Mouse (Mus musculus): ENCODE data around the gene Mtmr4. TPM values are rescaled to one million over a fixed set of nuclear protein-coding genes. Genes with fewer than 3 reads are reported as not detected.
A peak's percentile ranks its signal among the peaks of the same experiment; 100 is the strongest.

Gene Mtmr4
- polyA plus RNA-seq, 1 experiment from 2014 or later: 68.8 TPM

GRCm38 (mm10) chr11:87587211-87587874 is 4.6 kb upstream of the Mtmr4 start:
- H3K9me3 ChIP-seq: no peaks in the 10 kb centered on the region
- H3K36me3 ChIP-seq: no peaks in the 10 kb centered on the region
- no peak for DNase-seq (ENCODE audit: low spot score)
- H3K27me3 ChIP-seq (ENCODE audit: insufficient read depth, poor library complexity, severe bottlenecking): no peaks in the 10 kb centered on the region
- H3K4me1 ChIP-seq (replicated peaks): peaks cover 29% of the 10 kb centered on the region
- no peak overlapping the region for H3K4me3 ChIP-seq
- no peak overlapping the region for H3K27ac ChIP-seq
- WGBS: 94% methylated on average over 5 of the region's 5 CpGs

GRCm38 (mm10) chr11:87589605-87590004 is 2.4 kb upstream of the Mtmr4 start:
- Histone ChIP-seq H3K36me3 (0 out of 2 replicates have a peak, but pooled peaks cover 7% of the 10 kb centered on the region), H3K27ac (no peak overlapping the region), H3K4me3 (peak overlapping the region; percentile 81), H3K27me3 (ENCODE audit: insufficient read depth, poor library complexity, severe bottlenecking) (no peaks in the 10 kb centered on the region), H3K9me3 (no peaks in the 10 kb centered on the region), H3K4me1 (replicated peaks) (peaks cover 49% of the 10 kb centered on the region)
- 91% methylated on average over 8 of the region's 8 CpGs for WGBS
- no peak for DNase-seq (ENCODE audit: low spot score)

GRCm38 (mm10) chr11:87590841-87591525 is 979 bp upstream of the Mtmr4 start:
- 0 out of 2 replicates have a peak, but pooled peaks cover 12% of the 10 kb centered on the region for H3K36me3 ChIP-seq
- H3K4me3 ChIP-seq: peak overlapping the region; percentile 81
- peaks cover 63% of the 10 kb centered on the region for H3K4me1 ChIP-seq (replicated peaks)
- no peaks in the 10 kb centered on the region for H3K9me3 ChIP-seq
- 3% methylated on average over 25 of the region's 25 CpGs for WGBS
- peak; percentile 56 for DNase-seq (ENCODE audit: low spot score)
- H3K27me3 ChIP-seq (ENCODE audit: insufficient read depth, poor library complexity, severe bottlenecking): no peaks in the 10 kb centered on the region
- peak overlapping the region; percentile 92 for H3K27ac ChIP-seq

- no peaks in the 10 kb centered on the region for H3K27me3 ChIP-seq (ENCODE audit: insufficient read depth, poor library complexity, severe bottlenecking)
- no peaks in the 10 kb centered on the region for H3K9me3 ChIP-seq
- H3K36me3 ChIP-seq: peaks cover 23% of the 10 kb centered on the region
- H3K27ac ChIP-seq: peak overlapping the region; percentile 92
- H3K4me3 ChIP-seq: peak overlapping the region; percentile 81
- H3K4me1 ChIP-seq (replicated peaks): peaks cover 76% of the 10 kb centered on the region
- WGBS: under 1% methylated on average over 15 of the region's 15 CpGs
- no peak for DNase-seq (ENCODE audit: low spot score)
Measured at GRCm38 (mm10) chr11:87592354-87592695, 363 bp downstream of the Mtmr4 start.

GRCm38 (mm10) chr11:87592713-87593598 is 994 bp downstream of the Mtmr4 start:
- peaks cover 78% of the 10 kb centered on the region for H3K4me1 ChIP-seq (replicated peaks)
- H3K4me3 ChIP-seq: peak overlapping the region; percentile 81
- peak overlapping the region; percentile 92 for H3K27ac ChIP-seq
- H3K27me3 ChIP-seq (ENCODE audit: insufficient read depth, poor library complexity, severe bottlenecking): no peaks in the 10 kb centered on the region
- DNase-seq (ENCODE audit: low spot score): no peak
- no peaks in the 10 kb centered on the region for H3K9me3 ChIP-seq
- 37% methylated on average over 13 of the region's 13 CpGs for WGBS
- peaks cover 29% of the 10 kb centered on the region for H3K36me3 ChIP-seq

- Histone ChIP-seq H3K4me1 (replicated peaks) (peaks cover 58% of the 10 kb centered on the region), H3K27ac (peak overlapping the region; percentile 96), H3K4me3 (peak overlapping the region; percentile 79), H3K27me3 (ENCODE audit: insufficient read depth, poor library complexity, severe bottlenecking) (no peaks in the 10 kb centered on the region), H3K36me3 (peaks cover 54% of the 10 kb centered on the region), H3K9me3 (no peaks in the 10 kb centered on the region)
- 2% methylated on average over 35 of the region's 37 CpGs for WGBS
- peak; percentile 89 for DNase-seq (ENCODE audit: low spot score)
Measured at GRCm38 (mm10) chr11:87595327-87595841, 3.4 kb downstream of the Mtmr4 start.

GRCm38 (mm10) chr11:87595976-87596375 is 4.0 kb downstream of the Mtmr4 start:
- H3K9me3 ChIP-seq: no peaks in the 10 kb centered on the region
- peak overlapping the region; percentile 96 for H3K27ac ChIP-seq
- DNase-seq (ENCODE audit: low spot score): no peak
- no peaks in the 10 kb centered on the region for H3K27me3 ChIP-seq (ENCODE audit: insufficient read depth, poor library complexity, severe bottlenecking)
- peaks cover 60% of the 10 kb centered on the region for H3K36me3 ChIP-seq
- WGBS: 16% methylated on average over 7 of the region's 7 CpGs
- H3K4me3 ChIP-seq: peak overlapping the region; percentile 79
- H3K4me1 ChIP-seq (replicated peaks): peaks cover 52% of the 10 kb centered on the region

GRCm38 (mm10) chr11:87596492-87596891 is 4.5 kb downstream of the Mtmr4 start:
- Histone ChIP-seq H3K4me1 (replicated peaks) (peaks cover 51% of the 10 kb centered on the region), H3K36me3 (peaks cover 65% of the 10 kb centered on the region), H3K27me3 (ENCODE audit: insufficient read depth, poor library complexity, severe bottlenecking) (no peaks in the 10 kb centered on the region), H3K4me3 (peak overlapping the region; percentile 79), H3K27ac (peak overlapping the region; percentile 96), H3K9me3 (no peaks in the 10 kb centered on the region)
- 34% methylated on average over 2 of the region's 2 CpGs for WGBS
- no peak for DNase-seq (ENCODE audit: low spot score)

- DNase-seq (ENCODE audit: low spot score): no peak
- Histone ChIP-seq H3K27me3 (ENCODE audit: insufficient read depth, poor library complexity, severe bottlenecking) (no peaks in the 10 kb centered on the region), H3K9me3 (no peaks in the 10 kb centered on the region), H3K4me1 (replicated peaks) (peaks cover 51% of the 10 kb centered on the region), H3K27ac (peak overlapping the region; percentile 96), H3K4me3 (peak overlapping the region; percentile 79; the same call in 1 of the 2 replicates), H3K36me3 (peaks cover 70% of the 10 kb centered on the region)
Measured at GRCm38 (mm10) chr11:87597061-87597460, 5.1 kb downstream of the Mtmr4 start.

GRCm38 (mm10) chr11:87599395-87600089 is 7.6 kb downstream of the Mtmr4 start:
- DNase-seq (ENCODE audit: low spot score): no peak
- no peak overlapping the region for H3K4me3 ChIP-seq
- no peak overlapping the region for H3K27ac ChIP-seq
- H3K27me3 ChIP-seq (ENCODE audit: insufficient read depth, poor library complexity, severe bottlenecking): no peaks in the 10 kb centered on the region
- peaks cover 89% of the 10 kb centered on the region for H3K36me3 ChIP-seq
- H3K4me1 ChIP-seq (replicated peaks): peaks cover 29% of the 10 kb centered on the region
- H3K9me3 ChIP-seq: no peaks in the 10 kb centered on the region
- WGBS: 92% methylated on average over 13 of the region's 13 CpGs

GRCm38 (mm10) chr11:87600322-87600853 is 8.4 kb downstream of the Mtmr4 start:
- H3K4me1 ChIP-seq (replicated peaks): peaks cover 21% of the 10 kb centered on the region
- no peak overlapping the region for H3K4me3 ChIP-seq
- no peaks in the 10 kb centered on the region for H3K27me3 ChIP-seq (ENCODE audit: insufficient read depth, poor library complexity, severe bottlenecking)
- DNase-seq (ENCODE audit: low spot score): no peak
- 95% methylated on average over 10 of the region's 10 CpGs for WGBS
- H3K36me3 ChIP-seq: peaks cover 95% of the 10 kb centered on the region
- H3K27ac ChIP-seq: no peak overlapping the region
- no peaks in the 10 kb centered on the region for H3K9me3 ChIP-seq

- no peak for DNase-seq (ENCODE audit: low spot score)
- H3K36me3 ChIP-seq: peaks cover 100% of the 10 kb centered on the region
- H3K27ac ChIP-seq: no peak overlapping the region
- H3K4me1 ChIP-seq (replicated peaks): peaks cover 2% of the 10 kb centered on the region; the same call in 1 of the 2 replicates
- no peaks in the 10 kb centered on the region for H3K27me3 ChIP-seq (ENCODE audit: insufficient read depth, poor library complexity, severe bottlenecking)
- no peak overlapping the region for H3K4me3 ChIP-seq
- H3K9me3 ChIP-seq: no peaks in the 10 kb centered on the region
- WGBS: 95% methylated on average over 9 of the region's 9 CpGs
Measured at GRCm38 (mm10) chr11:87602234-87602633, 10.3 kb downstream of the Mtmr4 start.

Data from hindbrain, embryonic 10.5 days (tissue).